Mouse (Mus musculus): Measurements from ENCODE around the gene Palld. TPM values are rescaled to one million over a fixed set of nuclear protein-coding genes. Genes with fewer than 3 reads are reported as not detected.

Palld gene
- polyA plus RNA-seq, 1 experiment from 2014 or later: 51.6 TPM

GRCm38 (mm10) chr8:61623485-61624417 lies 278.7 kb downstream of the Palld start:
- no peaks in the 10 kb centered on the region for H3K9me3 ChIP-seq
- no peaks in the 10 kb centered on the region for H3K36me3 ChIP-seq (replicated peaks)
- peak overlapping the region; percentile 78 for H3K27ac ChIP-seq
- peak; percentile 29 for DNase-seq (ENCODE audit: extremely low spot score, low spot score)
- peaks cover 16% of the 10 kb centered on the region for H3K4me1 ChIP-seq
- peak overlapping the region; percentile 12; the same call in 1 of the 2 replicates for H3K4me3 ChIP-seq
- no peaks in the 10 kb centered on the region for H3K27me3 ChIP-seq (ENCODE audit: poor library complexity, severe bottlenecking)
- 20% methylated on average over 12 of the region's 12 CpGs for WGBS

GRCm38 (mm10) chr8:61621300-61621699 lies 281.2 kb downstream of the Palld start:
- H3K36me3 ChIP-seq (replicated peaks): no peaks in the 10 kb centered on the region
- DNase-seq (ENCODE audit: extremely low spot score, low spot score): no peak
- no peaks in the 10 kb centered on the region for H3K27me3 ChIP-seq (ENCODE audit: poor library complexity, severe bottlenecking)
- no peak overlapping the region for H3K27ac ChIP-seq
- H3K4me3 ChIP-seq: no peak overlapping the region
- peaks cover 16% of the 10 kb centered on the region for H3K4me1 ChIP-seq
- 88% methylated on average over 3 of the region's 3 CpGs for WGBS
- H3K9me3 ChIP-seq: no peaks in the 10 kb centered on the region

DNA sequence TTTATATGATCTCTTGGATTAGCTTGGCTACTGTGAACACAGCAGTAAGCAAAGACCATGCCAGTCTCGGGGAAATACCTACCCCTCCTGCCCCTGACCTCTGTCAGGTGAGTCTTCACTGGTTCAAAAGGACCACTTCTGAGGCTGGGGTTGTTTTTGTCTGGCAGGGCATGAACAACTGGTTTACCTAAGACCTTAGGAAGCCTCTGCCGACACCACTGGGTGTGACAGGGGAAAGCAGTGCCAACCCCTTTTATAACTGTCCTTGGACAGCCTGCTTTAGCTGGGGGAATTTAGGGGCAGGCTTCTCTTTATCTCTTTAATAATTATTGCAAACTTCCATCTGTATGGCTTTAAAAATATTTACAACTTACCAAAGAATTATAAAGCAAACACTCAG lies 284.8 kb downstream of the Palld start:
- Histone ChIP-seq H3K4me3 (no peak overlapping the region), H3K4me1 (no peaks in the 10 kb centered on the region), H3K9me3 (no peaks in the 10 kb centered on the region), H3K36me3 (replicated peaks) (no peaks in the 10 kb centered on the region), H3K27ac (no peak overlapping the region), H3K27me3 (ENCODE audit: poor library complexity, severe bottlenecking) (no peaks in the 10 kb centered on the region)
- WGBS: 88% methylated on average over 2 of the region's 2 CpGs
- DNase-seq (ENCODE audit: extremely low spot score, low spot score): no peak

GRCm38 (mm10) chr8:61617049-61617448 lies 285.4 kb downstream of the Palld start:
- no peaks in the 10 kb centered on the region for H3K4me1 ChIP-seq
- H3K9me3 ChIP-seq: no peaks in the 10 kb centered on the region
- 92% methylated on average over 3 of the region's 3 CpGs for WGBS
- H3K27ac ChIP-seq: no peak overlapping the region
- DNase-seq (ENCODE audit: extremely low spot score, low spot score): no peak
- H3K27me3 ChIP-seq (ENCODE audit: poor library complexity, severe bottlenecking): no peaks in the 10 kb centered on the region
- no peak overlapping the region for H3K4me3 ChIP-seq
- no peaks in the 10 kb centered on the region for H3K36me3 ChIP-seq (replicated peaks)

DNA sequence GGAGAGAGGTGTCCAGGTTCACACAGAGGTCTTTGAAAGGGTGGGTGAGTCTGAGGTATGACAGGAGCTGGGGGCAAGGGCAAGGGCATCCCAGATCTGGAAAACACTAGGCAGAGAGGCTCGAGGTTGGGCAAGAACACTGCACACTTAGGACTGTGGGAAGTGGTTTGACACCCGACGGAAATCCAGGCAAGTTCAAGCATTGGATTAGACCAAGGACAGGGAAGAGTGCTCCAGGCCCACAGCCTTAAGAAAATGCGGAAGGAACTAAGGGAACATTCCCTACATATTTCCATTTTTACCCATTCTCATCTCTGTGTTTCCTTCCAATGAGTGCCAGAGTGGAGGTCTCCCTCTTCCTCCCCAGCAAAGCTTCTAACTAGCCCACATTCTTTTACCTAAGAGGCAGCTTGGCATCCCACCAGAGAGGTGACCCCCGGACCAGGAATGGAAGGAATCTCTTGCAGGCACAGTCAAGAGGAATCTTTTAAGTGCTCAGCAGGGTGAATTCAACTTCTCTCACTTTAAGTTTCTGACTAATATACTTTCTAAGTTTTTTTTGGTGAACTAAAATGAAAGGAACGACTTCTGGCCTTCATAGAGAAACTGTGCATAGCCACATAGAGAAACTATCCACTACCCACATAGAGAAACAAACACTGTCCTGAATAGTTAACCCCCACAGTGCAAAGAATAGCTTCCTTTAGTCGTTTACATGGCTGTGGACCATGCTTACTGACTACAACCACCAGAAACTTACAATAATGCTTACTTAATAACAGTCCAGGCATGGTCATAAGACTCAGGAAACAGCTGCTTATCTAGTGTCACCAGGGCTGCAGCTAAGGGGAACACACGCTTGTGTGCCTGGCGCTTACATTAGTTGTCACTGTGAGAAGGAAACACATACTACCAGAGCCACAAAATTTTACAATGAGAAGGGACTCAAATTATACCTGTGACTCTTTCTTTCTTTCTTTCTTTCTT lies 286.5 kb downstream of the Palld start:
- WGBS: 83% methylated on average over 9 of the region's 9 CpGs
- H3K4me3 ChIP-seq: no peak overlapping the region
- no peak for DNase-seq (ENCODE audit: extremely low spot score, low spot score)
- H3K36me3 ChIP-seq (replicated peaks): no peaks in the 10 kb centered on the region
- H3K9me3 ChIP-seq: no peaks in the 10 kb centered on the region
- H3K27me3 ChIP-seq (ENCODE audit: poor library complexity, severe bottlenecking): no peaks in the 10 kb centered on the region
- H3K27ac ChIP-seq: no peak overlapping the region
- no peaks in the 10 kb centered on the region for H3K4me1 ChIP-seq

GRCm38 (mm10) chr8:61611741-61612140 lies 290.7 kb downstream of the Palld start:
- Histone ChIP-seq H3K27me3 (ENCODE audit: poor library complexity, severe bottlenecking) (no peaks in the 10 kb centered on the region), H3K27ac (no peak overlapping the region), H3K4me1 (peaks cover 16% of the 10 kb centered on the region), H3K4me3 (no peak overlapping the region), H3K9me3 (no peaks in the 10 kb centered on the region), H3K36me3 (replicated peaks) (no peaks in the 10 kb centered on the region)
- 93% methylated on average over 6 of the region's 6 CpGs for WGBS
- DNase-seq (ENCODE audit: extremely low spot score, low spot score): no peak

DNA sequence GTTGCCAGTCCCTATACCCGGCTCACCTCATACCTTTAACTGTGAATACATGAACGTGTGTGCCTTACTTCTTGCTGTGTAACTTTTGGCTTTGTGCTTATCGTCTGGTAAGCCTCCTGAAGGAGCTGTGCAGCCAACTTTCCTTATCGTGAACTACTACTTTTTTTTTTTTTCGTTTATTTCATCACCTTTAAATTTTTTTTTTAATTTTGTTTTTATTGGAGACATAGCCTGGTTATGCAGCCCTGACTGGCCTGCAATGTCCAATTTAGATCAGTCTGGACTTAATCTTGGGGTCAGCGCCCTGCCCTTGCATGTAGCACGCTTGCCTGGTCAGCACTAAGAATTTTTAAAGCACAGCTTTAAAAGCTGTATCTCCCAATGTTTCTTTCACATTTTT lies 291.4 kb downstream of the Palld start:
- 85% methylated on average over 7 of the region's 7 CpGs for WGBS
- Histone ChIP-seq H3K27me3 (ENCODE audit: poor library complexity, severe bottlenecking) (no peaks in the 10 kb centered on the region), H3K36me3 (replicated peaks) (no peaks in the 10 kb centered on the region), H3K4me1 (peaks cover 23% of the 10 kb centered on the region), H3K27ac (no peak overlapping the region), H3K9me3 (no peaks in the 10 kb centered on the region), H3K4me3 (no peak overlapping the region)
- no peak for DNase-seq (ENCODE audit: extremely low spot score, low spot score)

DNA sequence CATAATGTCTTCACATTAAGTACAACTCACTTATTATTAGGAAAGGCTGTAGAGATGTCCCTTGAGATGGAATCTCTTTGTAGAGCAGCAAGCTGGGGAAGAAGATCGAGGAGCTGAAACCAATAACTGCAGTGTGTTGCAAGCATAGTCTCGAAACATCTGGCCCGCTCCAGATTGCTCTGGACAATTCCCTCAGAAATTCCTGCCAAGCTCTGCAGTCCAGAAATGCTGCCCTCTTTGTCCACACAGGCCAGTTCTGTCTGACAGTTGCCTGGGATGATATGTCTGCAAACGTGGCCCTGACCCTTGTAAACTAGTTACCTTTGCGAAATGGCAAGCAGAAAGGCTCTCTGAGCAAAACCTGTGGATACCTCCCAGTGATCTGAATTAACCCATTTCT lies 291.9 kb downstream of the Palld start:
- Histone ChIP-seq H3K27me3 (ENCODE audit: poor library complexity, severe bottlenecking) (no peaks in the 10 kb centered on the region), H3K27ac (no peak overlapping the region; the same call in 1 of the 2 replicates), H3K36me3 (replicated peaks) (no peaks in the 10 kb centered on the region), H3K9me3 (no peaks in the 10 kb centered on the region), H3K4me3 (no peak overlapping the region), H3K4me1 (peaks cover 28% of the 10 kb centered on the region)
- WGBS: 84% methylated on average over 5 of the region's 5 CpGs
- DNase-seq (ENCODE audit: extremely low spot score, low spot score): no peak

- no peaks in the 10 kb centered on the region for H3K27me3 ChIP-seq (ENCODE audit: poor library complexity, severe bottlenecking)
- peak overlapping the region; percentile 84 for H3K27ac ChIP-seq
- WGBS: 35% methylated on average over 6 of the region's 6 CpGs
- H3K36me3 ChIP-seq (replicated peaks): peaks cover 4% of the 10 kb centered on the region; the same call in 1 of the 2 replicates
- DNase-seq (ENCODE audit: extremely low spot score, low spot score): no peak
- peaks cover 30% of the 10 kb centered on the region for H3K4me1 ChIP-seq
- peaks cover 5% of the 10 kb centered on the region; the same call in 1 of the 2 replicates for H3K9me3 ChIP-seq
- no peak overlapping the region for H3K4me3 ChIP-seq
These were observed 295.1 kb downstream of the Palld start for GRCm38 (mm10) chr8:61607463-61607813.

DNA sequence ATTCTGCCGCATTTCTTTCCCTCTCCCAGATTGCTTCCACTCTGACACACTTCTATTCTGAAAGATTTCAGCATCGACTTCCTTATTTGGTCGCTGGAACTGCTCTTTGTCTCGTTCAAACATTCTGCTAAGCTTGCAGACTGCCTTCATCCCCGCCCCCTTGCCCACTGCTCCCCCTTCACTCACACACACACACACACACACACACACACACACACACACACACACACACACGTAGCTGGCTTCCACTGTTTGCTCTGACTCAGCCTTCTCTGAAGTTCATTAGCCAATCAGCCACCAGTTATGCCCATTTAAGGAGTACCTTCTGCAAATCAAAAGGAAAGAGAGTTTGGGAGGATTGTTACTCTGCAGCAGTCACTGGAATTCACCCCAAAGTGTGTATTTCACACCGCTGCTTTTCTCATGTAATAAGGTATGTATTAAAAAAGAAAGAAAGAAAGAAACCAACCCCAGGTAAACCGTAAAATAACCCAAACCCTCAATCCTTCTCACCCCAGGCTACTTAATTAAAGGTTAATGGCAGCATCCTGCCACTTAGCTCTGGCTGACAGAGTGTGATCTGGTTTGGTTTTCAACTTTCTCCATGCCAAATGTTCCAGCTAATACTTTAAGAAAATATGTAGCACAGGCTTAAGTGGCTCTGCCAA lies 295.6 kb downstream of the Palld start:
- Histone ChIP-seq H3K36me3 (replicated peaks) (peaks cover 4% of the 10 kb centered on the region; the same call in 1 of the 2 replicates), H3K27me3 (ENCODE audit: poor library complexity, severe bottlenecking) (no peaks in the 10 kb centered on the region), H3K9me3 (peaks cover 5% of the 10 kb centered on the region; the same call in 1 of the 2 replicates), H3K4me1 (peaks cover 30% of the 10 kb centered on the region), H3K27ac (peak overlapping the region; percentile 84), H3K4me3 (peak overlapping the region; percentile 19; the same call in 1 of the 2 replicates)
- DNase-seq (ENCODE audit: extremely low spot score, low spot score): peak; percentile 84
- WGBS: 17% methylated on average over 7 of the region's 8 CpGs

DNA sequence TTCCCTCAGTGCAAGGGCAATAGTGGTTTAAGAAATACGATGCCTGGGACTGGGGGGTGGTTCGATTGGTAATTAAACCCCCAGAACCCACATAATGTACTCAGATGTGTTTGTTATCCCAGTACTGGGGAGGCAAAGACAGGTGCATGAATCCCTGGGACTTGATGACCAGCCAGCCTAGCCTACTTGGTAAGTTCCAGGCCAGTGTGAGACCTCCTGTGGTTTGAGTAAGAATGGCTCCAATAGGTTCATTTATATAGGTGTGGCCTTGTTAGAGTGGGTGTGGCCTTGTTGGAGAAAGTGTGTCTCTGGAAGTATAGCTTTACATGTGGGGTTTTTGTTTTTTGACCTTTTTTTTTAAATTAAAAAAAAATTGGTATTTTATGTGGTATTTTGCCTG lies 297.6 kb downstream of the Palld start:
- Histone ChIP-seq H3K36me3 (replicated peaks) (peaks cover 4% of the 10 kb centered on the region; the same call in 1 of the 2 replicates), H3K4me1 (peaks cover 36% of the 10 kb centered on the region)
- WGBS: 92% methylated on average over 2 of the region's 2 CpGs

DNA sequence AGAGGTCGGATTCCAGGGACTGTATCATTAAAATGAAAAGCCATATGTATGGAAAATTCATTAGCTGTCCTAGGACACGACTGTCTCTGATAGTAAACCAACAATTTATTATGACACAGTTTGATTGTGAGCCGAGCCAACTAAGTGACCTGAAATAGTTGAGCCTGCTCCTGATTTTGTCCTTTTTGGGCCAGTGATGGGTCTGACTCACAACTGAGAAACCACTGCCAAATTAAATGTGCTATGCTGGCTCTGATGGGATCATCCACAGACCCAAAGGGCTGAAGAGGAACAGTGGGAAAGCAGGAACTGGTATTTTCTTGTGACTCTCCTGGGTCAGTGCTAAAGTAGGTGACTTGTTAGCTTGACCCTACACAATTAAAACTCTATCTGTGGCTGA lies 305.6 kb downstream of the Palld start:
- Histone ChIP-seq H3K27me3 (ENCODE audit: poor library complexity, severe bottlenecking) (no peaks in the 10 kb centered on the region), H3K36me3 (replicated peaks) (no peaks in the 10 kb centered on the region), H3K9me3 (no peaks in the 10 kb centered on the region), H3K4me1 (peaks cover 43% of the 10 kb centered on the region), H3K4me3 (no peak overlapping the region), H3K27ac (no peak overlapping the region)
- DNase-seq (ENCODE audit: extremely low spot score, low spot score): no peak
- 83% methylated on average over 3 of the region's 3 CpGs for WGBS

More for the DNA sequence above, 297.6 kb downstream of the Palld start:
- no peak for DNase-seq (ENCODE audit: extremely low spot score, low spot score)
- no peaks in the 10 kb centered on the region for H3K27me3 ChIP-seq (ENCODE audit: poor library complexity, severe bottlenecking)
- no peak overlapping the region for H3K27ac ChIP-seq
- no peak overlapping the region for H3K4me3 ChIP-seq
- H3K9me3 ChIP-seq: peaks cover 5% of the 10 kb centered on the region; the same call in 1 of the 2 replicates
